Mouse (Mus musculus) heart, adult 11 months (tissue): ENCODE measurements around the gene Rln1.

Source experiments
- DNase-seq: peaks from one replicate; pipeline ENCODE4 v3.0.0; 2022

Gene Rln1

DNA sequence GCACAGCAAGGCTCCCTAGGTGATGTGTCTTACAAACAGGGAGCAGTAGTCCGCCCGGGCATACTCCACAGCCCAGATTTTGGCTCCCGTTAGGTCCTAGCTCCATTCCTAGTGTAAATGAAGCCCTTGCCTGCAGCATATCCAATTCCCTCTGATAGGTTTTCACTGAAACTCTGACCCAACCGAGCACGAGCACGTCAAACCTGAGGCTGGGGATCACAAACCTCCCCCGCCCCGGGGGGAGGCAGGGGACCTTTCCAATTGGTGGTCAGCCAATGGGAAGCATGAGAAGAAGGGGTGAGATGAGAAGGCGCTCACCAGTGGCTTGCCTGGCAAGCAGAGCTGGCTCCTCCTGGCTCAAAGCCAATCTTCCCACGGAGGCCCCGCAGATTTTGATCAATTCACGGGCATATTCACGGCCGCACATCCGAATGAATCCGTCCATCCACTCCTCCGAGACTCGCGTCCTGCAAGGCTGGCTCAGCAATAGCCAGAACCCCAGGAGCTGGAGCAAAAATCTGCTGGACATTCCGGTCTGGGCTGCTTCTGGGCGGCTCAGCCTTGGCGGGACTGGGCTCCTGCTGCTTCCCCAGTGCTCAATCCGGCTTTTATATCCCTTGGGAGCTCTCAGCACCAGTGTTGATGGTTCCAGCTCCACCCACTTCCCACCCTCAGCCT is at the start of gene Rln1:
Rln1 (minus strand) TSS at position 603 of the 678 bp plus-strand sequence.
- peak; percentile 88 for DNase-seq

DNA sequence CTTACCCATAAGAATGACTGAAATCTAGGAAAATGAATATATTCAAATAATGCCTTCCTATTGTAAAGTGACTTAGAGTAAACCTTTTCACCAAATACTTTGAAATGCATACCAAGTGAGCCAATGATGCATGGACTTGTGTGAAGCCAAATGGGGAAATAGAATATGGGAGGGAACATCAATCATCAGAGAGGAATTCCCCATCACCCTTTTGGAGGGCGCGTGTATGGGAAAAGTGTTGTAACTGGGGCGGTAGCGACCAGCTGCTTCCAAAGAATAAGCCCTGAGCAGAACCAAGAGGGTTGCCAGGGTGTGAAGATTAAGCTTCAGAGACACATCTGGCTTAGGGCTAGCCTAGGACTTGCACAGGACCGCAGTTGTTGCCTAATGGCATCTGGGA is 48.9 kb upstream of the Rln1 start:
- no peak for DNase-seq

GRCm38 (mm10) chr19:29379839-29380603 is 45.6 kb upstream of the Rln1 start:
- DNase-seq, result no peak

DNA sequence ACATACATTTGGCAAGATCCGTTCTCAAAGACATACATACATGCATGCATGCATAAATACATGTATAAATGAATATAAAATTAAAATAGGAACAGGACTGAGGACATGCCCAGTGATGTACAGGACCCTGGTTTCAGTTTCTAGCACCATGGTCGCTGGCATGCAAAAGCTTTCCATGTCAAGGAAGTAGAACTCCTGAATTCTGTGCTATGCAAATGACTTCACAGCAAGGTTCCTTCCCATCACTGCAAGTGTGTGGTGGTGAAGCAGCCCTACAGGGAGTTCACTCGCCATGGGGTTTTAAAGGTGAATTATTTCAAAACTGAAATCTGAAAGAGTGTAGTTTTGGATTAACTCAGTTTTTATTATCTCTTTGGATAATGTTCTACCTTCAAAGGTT is 41.9 kb upstream of the Rln1 start:
- peak; percentile 53 for DNase-seq

DNA sequence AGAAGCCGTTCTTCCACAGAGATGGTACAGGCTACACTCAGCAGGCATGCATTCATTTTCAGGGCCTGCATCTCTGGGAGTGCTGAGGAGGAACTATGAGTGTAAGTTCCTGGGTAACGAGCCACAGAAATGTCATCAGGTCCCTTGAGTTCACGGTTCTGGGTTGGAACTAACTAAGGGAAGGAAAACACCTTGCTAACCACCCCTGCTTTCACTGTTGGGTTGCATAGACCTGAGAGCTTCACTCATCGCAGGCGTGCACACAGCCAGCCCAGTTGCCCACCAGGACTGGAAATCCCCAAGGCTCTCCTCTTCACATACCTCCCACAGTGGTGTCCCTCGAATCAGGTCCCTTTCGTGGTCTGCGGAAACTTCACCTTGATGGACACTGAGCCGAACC is 40.5 kb upstream of the Rln1 start:
- peak; percentile 76 for DNase-seq

- no peak for DNase-seq
Measured at GRCm38 (mm10) chr19:29373438-29373837, 39.0 kb upstream of the Rln1 start.

- peak; percentile 64 for DNase-seq
Measured at GRCm38 (mm10) chr19:29372621-29373020, 38.2 kb upstream of the Rln1 start.

GRCm38 (mm10) chr19:29372138-29372537 is 37.7 kb upstream of the Rln1 start:
- peak; percentile 84 for DNase-seq

DNA sequence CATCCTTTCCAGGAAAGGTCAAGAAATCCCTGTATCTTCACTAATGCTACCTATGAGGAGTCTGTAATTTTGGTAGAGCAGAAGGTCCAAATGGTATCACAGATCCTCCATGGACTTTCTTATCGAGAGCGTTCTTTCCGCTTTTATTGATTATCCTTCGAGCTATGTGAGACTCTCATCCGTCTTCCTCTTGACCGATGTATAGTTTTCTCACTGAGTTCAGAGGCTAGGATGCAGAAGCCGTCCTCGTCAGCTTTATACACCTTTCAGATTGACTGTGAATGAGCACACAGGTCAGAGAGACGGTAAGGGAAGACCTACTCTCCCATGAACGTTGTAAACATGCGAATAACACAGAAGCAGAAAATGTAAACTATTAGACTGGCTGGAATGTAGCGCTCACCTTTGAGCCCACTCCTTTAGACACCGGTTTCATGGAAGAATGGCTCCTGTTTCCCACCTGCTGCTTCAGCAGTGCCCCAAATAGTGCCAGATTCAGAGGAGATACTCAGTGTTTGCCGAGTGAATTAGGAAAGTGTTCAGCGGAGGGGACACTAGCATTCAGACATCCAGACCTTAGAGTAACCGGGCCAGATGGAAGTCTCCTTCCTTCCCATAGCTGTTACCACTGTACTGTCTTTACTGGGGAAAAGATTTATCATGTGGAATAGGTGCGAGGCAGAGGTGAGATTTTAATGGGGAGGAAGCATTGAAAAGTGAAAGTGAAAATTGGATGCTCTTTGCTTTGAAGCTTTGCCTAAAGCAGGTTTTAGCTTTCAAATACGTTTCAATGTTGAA is 37.0 kb upstream of the Rln1 start:
- DNase-seq, result peak; percentile 85

- DNase-seq, result peak; percentile 78
Measured at GRCm38 (mm10) chr19:29370545-29371283, 36.2 kb upstream of the Rln1 start.

DNA sequence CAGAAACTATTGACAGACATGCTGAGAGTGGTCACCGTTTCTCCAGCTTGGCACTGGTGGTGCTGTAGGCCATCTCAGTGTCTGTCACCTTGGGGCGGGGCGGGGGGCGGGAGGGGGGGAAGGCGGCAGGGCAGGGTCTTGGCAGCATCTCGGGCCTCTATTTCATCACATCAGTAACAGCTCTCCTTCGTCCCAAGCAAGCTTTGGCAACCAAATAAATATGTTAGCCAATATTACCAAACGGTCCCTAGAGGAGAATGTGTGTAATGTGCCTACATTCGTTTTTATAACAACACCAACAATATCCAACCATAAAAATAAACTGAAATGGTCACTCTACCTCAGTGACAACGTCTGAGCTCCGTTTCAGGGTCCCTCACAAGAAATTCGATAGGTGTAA is 35.6 kb upstream of the Rln1 start:
- peak; percentile 79 for DNase-seq

DNA sequence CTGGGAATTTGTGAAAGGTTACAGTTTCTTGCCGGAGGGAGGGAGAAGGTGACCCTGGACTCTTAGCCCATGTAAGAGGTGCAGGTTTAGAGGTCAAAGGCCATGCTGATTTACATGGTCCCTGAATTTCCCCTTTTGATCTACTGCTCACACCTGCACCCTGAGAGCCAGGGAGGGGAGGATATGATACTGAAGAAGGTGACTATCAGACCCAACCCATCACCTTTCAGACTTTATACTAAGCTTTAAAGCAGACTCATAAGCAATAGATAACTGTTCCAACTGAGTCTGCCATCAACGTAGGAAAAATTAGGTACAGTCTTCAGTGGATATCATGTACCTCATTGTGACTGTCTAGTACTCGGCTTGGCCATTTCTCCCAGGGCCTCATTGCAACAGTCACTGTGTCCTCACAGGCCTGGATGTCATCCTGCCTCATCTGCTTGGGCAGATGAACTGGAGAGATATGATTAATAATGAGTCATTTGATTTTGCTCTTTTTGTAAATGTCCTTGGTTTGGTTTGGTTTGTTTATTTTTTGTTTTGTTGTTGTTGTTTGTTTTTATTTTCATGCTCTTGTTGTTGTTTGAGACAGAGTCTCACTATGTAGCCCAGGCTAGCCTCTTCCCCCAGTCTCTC is 34.3 kb upstream of the Rln1 start:
- peak; percentile 89 for DNase-seq

DNA sequence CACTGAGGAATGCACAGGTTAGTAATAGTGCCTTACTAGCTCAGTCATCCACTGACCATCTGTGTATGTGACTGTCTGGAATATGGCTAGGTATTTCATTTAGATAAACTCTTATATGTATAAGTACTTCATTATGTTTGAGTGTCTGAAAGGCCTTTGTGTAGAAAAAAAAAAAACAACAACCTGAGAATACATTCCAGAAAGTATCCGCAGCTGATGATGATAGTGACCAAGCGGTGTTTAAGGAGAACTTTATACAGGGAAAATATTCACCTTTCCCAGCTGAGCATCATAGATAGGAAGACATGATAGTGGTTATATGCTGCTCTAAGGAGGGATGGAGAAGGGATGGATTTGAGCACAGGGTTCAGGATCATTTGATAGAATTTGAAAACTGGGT is 33.6 kb upstream of the Rln1 start:
- no peak for DNase-seq

DNA sequence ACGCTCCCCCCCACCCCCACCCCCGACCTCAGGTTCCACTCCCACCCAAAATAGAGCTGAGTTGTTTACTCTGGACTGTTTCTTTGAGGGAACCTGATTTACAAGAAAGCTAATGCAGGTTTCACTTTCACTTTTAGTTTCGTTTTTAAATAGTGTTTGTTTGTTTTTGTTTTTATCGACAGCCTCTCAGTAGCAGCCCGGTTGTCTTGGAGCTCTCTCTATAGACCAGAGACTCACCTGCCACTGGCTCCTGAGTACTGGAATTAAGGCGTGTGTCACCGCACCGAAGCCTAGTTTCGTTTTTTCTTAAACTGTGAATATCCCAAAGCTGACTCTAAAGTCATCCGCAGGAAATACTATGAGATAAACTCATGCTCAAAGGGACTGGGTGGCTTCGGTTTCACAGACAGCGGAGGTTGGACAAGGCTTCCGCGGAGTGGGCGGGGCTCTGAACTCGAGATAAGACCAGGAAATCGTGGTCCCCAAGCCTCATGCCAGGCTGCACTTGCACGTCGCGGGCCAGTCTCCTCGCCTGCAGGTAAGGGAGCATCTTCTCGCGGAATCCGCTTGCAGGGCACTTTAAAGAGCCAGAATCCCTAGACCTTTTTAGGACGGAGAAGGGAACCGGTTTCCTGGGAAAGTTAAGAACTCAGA is 32.6 kb upstream of the Rln1 start, which contains the start of the genes Plgrkt and Cd274:
Plgrkt (minus strand) TSS at position 422 of the 654 bp plus-strand sequence.
Cd274 (plus strand) TSS at position 487 of the 654 bp plus-strand sequence.
- DNase-seq, result peak; percentile 99

- DNase-seq, result peak; percentile 91
Measured at GRCm38 (mm10) chr19:29366226-29366968, 31.9 kb upstream of the Rln1 start.

- peak; percentile 66 for DNase-seq
Measured at GRCm38 (mm10) chr19:29365105-29365504, 30.6 kb upstream of the Rln1 start.

DNA sequence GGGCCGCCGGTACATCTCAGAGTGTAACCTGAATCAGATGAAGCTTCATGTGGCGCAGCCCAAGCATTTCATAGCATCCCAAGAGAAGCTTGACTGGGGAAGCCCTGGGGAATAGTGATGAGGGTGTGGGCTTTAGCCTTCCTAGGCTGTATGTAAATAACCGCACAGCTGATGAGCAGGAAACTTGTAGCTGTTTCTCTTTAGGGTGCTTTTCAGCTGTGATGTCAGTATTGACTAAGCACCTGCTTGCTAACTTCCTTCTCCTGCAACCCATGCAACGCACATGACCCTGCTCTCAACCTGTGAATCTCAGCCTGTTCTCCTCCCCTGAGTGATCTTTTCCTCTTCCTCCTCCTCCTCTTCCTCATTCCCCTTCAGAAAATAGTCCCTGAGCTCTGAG is 29.6 kb upstream of the Rln1 start:
- DNase-seq, result peak; percentile 89

GRCm38 (mm10) chr19:29363557-29363956 is 29.1 kb upstream of the Rln1 start:
- DNase-seq, result peak; percentile 84

DNA sequence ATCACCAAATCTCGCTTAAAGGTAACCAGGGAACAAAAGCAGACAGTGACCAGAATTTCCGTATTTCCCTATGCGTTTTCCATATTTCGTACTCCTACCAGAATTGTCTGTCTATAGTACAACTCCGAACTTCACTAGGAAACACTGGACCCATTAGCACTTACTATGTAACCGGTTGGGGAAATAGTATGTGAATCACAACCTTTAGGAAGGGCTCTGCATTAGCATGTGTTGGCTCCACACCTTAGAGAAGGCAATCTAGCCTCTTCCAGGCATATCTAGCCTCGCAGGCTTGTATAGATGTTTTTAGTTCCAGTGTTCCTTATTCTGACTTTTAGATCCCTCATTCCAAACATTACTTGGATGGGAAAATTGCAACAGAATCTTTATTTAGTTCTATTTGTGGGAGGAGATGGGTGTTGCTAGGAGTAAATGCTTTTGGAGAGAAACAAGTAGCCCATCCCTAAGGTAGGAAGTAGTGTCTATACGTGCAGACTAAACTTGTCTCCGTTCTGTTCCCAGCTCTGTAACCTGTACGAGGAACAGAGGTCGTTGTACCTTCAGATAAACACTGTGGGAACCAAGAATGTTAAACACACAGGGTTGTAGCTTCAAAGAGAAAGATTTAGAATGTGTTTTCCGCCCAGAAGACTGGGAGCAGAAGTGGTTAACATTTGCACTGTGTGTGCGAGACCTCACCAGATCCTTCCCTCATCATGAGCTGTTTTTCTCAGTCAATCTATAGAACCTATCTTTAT is 27.9 kb upstream of the Rln1 start:
- DNase-seq, result peak; percentile 60
